Mouse (Mus musculus): ENCODE data around the gene Lrrc4b.

Lrrc4b gene

DNA sequence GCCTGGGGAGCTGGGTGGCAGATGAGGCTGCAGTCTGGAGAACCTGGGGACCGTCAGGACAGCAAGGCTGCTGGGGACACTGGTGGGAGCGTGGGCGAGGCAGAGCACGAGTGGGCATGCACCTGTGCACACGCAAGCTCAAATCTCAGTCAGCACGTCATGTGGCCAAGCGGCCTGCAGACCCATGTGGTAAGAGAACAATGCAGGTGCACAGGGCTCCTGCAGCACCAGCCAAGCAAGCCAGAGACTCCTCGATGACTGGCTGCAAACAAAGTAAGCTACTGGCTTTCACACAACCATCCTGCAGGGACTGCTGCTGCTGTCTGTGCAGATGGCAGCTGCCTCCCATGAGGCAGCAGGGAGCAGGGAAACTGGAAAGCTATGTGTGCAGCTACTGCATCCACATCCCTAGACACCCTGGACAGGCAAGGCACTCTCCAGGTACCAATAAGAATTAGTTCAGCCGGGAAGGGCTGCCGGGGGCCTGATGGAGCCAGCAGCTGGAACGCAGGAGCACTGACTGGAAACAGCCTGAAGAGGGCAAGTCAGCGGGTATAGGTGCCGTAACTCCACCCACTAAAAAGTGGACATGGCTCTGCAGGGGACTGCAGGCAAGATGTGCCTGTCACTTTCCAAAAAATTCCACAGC, 58.2 kb downstream of the Lrrc4b start:
- no peak for DNase-seq (ENCODE audit: low spot score)

DNA sequence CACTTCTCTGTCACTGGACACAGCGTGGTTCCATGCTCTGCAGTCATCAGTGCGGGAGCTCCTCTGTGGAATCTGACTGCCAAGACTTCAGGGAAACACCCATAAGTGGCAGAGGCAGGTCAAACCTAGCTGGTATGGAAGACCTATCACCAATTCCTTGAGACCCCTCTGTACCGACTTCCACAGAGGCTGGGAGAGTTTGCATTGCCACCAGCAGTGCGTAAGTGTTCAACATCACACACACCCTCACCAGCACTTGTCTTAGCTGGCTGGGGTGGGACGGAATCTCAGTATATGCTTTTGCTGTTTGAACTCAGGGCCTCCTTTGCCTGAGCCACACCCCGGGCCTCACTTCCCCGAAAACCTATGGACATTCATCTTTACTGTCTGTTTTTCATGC, 59.1 kb downstream of the Lrrc4b start:
- DNase-seq (ENCODE audit: low spot score): no peak

DNA sequence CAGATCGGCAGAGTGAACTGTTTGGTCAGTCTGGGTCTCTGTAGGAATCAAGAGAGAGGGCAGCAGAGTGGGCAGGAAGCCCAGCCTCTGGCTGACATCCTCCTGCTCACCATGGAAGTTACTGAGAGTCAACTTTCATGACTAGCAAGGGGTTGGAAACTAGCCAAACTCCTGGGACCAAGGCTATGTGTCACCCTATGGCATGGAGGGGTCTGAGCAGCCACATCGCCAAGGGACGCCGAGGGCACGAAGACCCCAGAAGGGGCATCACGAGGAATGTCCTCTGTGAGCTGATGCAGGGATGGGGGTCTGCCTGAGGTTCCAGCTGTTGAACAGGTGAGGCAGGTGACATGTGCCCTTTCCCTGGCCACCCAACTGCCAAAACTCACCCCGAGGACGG, 59.7 kb downstream of the Lrrc4b start:
- DNase-seq (ENCODE audit: low spot score): no peak

DNA sequence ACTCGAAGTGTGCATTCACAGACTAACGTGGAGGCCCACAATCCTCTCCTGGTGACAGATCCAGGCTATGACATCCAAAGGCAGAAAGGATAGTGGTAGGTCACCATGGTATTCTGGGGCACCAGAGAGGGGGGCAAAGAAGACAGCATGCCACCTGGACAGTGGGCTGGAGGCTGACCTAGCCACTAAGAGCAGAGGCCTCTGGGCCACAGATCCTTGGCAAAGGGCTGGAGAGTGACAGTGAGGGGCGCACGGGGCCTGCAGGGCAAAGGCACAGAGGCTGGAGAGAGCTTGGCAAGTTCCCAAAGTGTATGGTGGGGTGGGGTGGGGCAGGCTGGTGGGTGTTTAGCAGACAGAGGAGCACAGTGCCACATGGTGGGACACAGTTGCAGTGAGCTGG, 61.5 kb downstream of the Lrrc4b start:
- DNase-seq (ENCODE audit: low spot score): no peak

DNA sequence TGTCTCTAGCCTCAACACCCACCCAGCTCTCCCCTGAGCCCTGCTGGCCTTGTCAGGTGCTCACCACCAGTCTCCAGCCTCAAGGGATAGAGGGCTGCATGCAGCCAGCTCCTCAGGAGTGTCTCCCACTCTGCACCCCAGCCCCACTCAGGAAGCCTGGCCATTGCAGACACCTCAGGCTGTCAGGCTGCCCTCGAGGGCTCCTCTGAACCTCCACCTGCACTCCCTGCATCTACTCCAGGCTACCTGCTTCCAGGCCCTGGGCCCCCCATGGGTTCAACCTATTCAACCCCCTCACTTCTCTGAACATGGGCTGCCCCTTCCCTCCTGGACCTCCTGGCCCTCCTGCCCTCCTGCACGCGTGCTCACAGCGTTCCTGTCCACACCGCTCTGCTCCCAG, 62.6 kb downstream of the Lrrc4b start:
- no peak for DNase-seq (ENCODE audit: low spot score)

DNA sequence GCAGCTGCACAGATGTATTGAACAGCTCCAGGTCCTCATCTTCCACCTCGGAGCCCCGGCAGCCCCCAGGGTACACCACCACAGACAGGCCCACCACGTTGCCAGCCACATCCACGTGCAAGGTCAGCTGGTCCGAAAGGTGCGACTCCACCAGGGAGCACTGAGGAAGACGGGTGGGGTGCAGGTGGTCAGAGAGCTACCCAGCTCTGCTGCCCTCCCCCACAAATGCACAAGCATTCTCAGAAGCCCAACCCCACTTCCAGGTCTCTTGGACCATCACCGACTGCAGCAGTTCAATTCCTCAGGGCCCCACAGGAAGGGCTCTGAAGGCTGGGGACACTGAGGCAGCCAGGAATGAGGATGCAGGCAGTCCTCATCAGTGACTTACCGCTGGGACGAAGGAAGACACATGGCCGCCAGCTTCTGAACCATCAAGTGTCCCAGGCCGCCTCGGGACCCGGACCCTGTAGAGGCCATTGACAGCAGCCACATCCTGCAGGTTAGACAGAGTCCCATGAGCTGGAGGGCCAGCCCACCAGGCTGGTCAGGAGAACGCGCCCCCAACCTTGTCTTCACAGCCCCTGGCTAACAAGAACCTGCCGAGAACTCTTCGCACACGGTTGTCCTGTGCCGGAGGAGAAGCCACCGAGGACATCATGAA, 63.5 kb downstream of the Lrrc4b start:
- no peak for DNase-seq (ENCODE audit: low spot score)

DNA sequence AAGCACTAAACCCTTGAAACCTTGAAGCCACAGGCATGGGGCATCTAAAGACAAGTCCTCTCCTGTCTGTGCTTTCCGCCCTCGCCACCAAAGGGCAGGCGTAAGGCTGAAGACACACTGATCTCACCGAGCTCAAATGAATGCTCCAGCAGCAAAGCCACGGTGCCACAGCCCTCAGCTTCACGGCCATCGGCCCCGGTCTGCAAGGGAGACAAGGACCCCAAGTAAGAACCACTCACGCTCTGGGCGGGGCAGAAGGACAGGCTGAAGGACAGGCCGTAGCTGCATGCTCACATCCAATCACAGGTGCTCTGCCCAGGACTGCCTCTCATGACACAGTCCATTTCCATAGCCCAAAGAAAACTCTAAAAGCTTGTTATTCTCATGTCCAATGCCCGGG, 65.9 kb downstream of the Lrrc4b start:
- DNase-seq (ENCODE audit: low spot score): no peak

DNA sequence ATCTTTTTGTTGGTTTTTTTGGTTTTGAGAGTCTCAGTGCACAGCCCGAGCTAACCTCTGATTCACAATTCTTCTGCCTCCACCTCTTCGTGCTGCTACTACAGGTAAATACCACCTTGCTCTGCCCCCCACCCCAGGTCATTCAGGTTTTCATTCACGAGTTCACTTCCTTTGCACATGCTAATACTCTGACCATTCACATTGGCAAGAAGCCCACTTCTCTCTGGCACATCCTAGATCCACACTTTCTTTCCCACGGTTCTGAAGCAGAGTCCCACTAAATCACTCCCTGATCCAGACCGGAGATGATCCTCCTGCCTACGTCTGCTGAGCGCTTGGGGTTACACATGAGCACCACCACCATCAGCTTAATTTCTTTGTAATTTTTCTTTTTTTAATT, 66.3 kb downstream of the Lrrc4b start:
- no peak for DNase-seq (ENCODE audit: low spot score)

DNA sequence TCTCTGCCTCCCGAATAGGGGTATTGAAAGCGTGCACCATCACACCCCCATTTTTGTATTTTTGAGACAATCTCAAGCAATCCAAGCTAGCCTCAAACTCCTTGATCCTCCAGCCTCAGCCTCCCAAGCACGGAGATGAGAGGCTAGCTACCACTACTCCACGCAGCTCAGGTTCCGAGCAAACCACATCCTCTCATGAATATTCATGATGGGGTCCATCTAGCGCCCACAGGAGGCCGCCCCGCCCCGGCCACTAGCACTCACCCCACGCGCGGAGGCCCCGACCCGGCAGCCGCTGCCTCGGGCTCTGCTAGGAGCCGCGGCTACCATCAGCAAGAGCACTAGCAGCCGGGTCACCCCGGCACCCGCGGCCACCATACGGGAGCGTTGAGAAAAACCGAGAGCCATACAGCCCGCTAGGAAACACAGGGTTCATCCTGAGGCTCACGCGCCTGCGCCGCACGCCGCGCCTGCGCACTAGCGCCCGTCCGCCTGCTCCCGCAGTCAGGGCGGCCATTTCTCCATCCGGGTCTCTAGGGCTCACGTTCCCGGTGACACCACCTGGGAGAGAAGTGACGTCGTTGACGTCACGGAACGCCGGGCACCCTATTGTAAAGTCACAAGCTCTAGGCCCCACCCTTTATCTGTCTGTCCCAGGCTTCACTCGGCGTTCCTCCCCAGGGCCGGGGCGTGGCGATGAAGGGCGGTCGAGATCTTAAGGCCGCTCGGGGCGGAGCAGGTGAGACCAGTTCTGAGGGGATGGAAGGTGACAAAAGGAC, 67.4 kb downstream of the Lrrc4b start, which contains the start of the genes Emc10 and Fam71e1:
Gene Emc10 (minus strand): TSS at position 538 of the 779 bp plus-strand sequence.
Gene Fam71e1 (plus strand): TSS at position 590 of the 779 bp plus-strand sequence.
- DNase-seq (ENCODE audit: low spot score): peak; percentile 95

DNA sequence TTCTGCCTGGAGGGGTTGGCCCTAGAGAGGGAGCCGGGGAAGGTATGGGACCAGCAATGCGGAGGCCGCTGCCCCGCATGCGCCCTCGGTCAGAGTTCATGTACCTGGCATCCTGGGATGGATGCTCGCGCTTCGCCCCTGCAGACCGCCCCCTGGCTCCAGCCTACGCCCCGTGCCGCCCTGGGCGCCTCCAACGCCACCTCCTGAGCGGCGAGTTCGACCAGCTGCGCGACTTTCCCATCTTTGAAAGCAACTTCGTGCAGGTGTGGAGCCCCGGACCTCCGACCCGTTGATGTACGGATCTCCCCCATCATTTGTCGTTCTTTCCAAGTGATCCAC, 67.9 kb downstream of the Lrrc4b start:
- DNase-seq (ENCODE audit: low spot score): no peak

DNA sequence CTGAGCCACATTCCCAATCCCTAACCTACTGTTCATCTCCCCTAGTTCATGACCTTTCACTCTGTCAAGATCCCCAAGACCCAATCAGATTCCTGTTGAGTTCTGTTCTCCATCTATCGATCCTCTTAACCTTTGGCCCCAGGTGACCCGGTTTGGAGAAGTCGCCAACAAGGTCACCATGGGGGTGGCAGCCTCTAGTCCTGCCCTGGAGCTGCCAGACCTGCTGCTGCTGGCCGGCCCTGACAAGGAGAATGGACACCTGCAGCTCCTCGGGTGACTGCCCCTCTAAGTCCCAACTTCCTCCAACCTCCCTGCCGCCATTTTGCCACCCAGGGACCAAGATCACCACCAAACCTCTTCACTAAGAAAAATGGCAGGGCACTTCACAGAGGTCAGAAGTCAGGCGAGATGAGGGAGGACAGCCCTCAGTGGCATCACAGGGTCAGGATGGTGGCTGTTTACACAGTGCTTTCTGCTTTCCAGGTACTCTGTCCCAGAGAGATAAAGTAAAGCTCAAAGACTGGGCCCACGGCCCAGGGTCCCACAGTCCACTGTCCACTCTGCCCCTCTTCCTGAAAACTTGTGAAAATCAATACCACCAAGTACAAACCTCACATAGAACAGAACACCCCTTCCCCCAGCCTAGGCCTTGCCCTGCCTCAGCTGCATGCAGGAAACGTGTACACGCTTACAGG, 68.7 kb downstream of the Lrrc4b start:
- DNase-seq (ENCODE audit: low spot score): no peak

DNA sequence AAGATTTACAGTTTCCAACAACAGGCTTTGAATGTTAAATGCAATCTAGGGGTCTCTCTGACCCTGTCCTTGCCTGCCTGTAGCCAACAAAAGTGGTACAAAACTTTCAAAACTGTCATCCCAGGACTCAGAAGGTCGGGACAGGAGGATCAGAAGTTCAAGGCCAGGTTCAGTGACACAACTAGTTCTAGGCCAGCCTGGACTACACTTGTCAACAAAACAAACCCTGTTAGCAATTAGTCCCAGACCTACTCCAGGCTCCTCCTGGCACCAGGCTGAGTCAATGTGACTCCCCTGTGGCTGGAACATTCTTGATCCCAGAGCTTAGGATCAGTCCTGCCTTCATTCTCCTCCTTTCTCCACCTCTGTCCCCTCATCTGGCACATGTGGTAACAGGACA, 70.1 kb downstream of the Lrrc4b start:
- DNase-seq (ENCODE audit: low spot score): no peak

DNA sequence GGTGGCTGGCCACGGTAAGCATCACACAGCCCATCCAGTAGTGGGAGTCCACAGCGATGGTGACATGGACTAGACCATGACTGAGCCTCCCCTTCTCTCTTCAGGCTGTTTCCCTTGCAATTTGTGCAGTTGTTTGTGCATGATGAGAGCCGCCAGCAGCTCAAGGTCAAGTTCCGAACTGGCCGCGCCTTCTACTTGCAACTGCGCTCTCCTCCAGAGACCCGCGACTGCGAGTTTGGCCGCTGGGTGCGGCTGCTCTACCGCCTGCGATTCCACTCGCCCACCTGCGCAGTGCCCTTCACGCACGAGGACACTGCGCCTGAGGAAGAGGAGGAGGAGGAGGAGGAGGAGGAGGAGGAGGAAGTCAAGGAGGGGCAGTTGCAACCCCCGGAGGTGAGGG, 71.2 kb downstream of the Lrrc4b start:
- DNase-seq (ENCODE audit: low spot score): no peak

DNA sequence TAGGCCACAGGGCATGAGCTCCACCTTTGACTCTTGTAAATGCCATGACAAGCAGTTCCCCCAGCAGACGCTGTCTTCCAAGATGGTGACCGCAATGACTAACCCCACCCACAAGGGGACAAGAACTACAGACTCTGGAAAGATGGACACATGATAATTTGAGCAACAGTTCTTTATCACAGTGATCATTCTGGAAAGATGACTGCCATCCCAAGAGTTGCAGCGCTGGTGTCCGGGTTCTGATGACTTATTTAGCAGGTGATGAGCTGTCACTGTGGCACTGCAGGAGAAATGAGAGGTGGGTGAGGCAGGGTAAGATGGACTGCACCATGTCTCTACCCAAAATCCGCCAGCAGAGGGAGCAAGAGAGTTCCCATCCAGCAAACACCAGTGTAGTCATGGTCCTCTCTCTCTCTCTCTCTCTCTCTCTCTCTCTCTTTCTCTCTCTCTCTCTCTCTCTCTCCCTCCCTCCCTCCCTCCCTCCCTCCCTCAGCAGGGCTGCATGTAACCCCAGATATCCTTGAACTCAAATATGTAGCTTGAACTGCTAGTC, 72.8 kb downstream of the Lrrc4b start:
- no peak for DNase-seq (ENCODE audit: low spot score)

DNA sequence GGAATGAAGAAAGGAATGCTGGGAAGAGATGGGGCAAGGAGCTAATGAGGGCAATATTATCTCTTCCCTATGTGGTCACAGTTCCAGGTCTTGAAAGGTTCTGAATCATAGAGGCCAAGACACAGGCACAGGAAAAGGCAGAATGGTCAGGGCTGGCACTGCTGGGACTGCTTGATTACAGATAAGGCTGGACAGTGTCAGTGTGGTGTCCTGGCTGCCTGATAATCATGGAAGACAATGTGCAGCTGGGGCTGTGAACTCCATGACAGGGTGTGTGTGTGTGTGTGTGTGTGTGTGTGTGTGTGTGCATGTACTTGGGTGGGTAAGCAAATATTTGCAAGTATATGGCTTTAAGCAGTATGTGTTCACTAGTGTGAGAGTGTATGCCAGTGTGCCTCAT, 78.7 kb downstream of the Lrrc4b start:
- no peak for DNase-seq (ENCODE audit: low spot score)

Data from ovary, adult 18-20 months (tissue).